Mouse (Mus musculus) heart, embryonic 13.5 days (tissue): ENCODE data around the gene Gpr176. TPM values are rescaled to one million over a fixed set of nuclear protein-coding genes. Genes with fewer than 3 reads are reported as not detected.
"Not testable (repeated sequence)": the region's sequence is repeated elsewhere in the genome, so short reads cannot be mapped to it uniquely, and the experiment has no call there.

Experiments
- ATAC-seq: fragments of 200-750 bp; cut with Nextera tagmentation; 2 replicates; pipeline ENCODE4 v1.8.0; 2017; ENCODE audit warnings: moderate TSS enrichment; ENCODE audit not compliant: insufficient number of reproducible peaks, low FRiP score, low TSS enrichment; ENCODE audit errors: extremely low read depth
- H3K27ac ChIP-seq: fragments of 300-500 bp; sonication (generic); replicated peaks from 2 replicates; pipeline ENCODE4 v1.5.1; 2015; ENCODE audit warnings: moderate library complexity, mild to moderate bottlenecking, inconsistent platforms
- H3K27me3 ChIP-seq: fragments of 300-500 bp; sonication (generic); replicated peaks from 2 replicates; pipeline ENCODE4 v1.6.1; 2015; ENCODE audit warnings: mild to moderate bottlenecking, inconsistent platforms
- H3K36me3 ChIP-seq: fragments of 300-500 bp; sonication (generic); 2 replicates; pipeline ENCODE4 v1.6.1; 2015; ENCODE audit warnings: mild to moderate bottlenecking, inconsistent platforms
- H3K4me1 ChIP-seq: fragments of 300-500 bp; sonication (generic); 2 replicates; pipeline ENCODE4 v1.6.1; 2015; ENCODE audit warnings: inconsistent platforms
- H3K4me2 ChIP-seq: fragments of 300-500 bp; sonication (generic); 2 replicates; pipeline ENCODE4 v1.6.1; 2015; ENCODE audit warnings: inconsistent platforms, mild to moderate bottlenecking, moderate library complexity
- H3K4me3 ChIP-seq: fragments of 300-500 bp; sonication (generic); 2 replicates; pipeline ENCODE4 v1.5.1; 2015; ENCODE audit warnings: moderate library complexity, mild to moderate bottlenecking, inconsistent platforms
- H3K9ac ChIP-seq: fragments of 300-500 bp; sonication (generic); 2 replicates; pipeline ENCODE4 v1.6.1; 2015; ENCODE audit warnings: inconsistent platforms, mild to moderate bottlenecking, moderate library complexity
- H3K9me3 ChIP-seq: fragments of 300-500 bp; sonication (generic); 2 replicates; pipeline ENCODE4 v1.6.1; 2016; ENCODE audit warnings: inconsistent platforms
- WGBS: fragments of 180-500 bp; shearing (Covaris S2); methylation state at CpG from one replicate; pipeline ENCODE4 v1.1.7; 2015; ENCODE audit warnings: mixed read lengths; 5-methylcytosine and 5-hydroxymethylcytosine counted together
- polyA plus RNA-seq: library from polyadenylated mRNA; unstranded; fragments of >200 nt; fragmentation: Nextera tagmentation; extraction: Ambion mirVana; gene quantifications from 2 replicates; pipeline ENCODE4 v1.2.1, GENCODE M21; 2015

Gpr176 gene
- polyA plus RNA-seq, 1 experiment from 2014 or later = 0.19 TPM

GRCm38 (mm10) chr2:118301041-118301545 lies 72.1 kb downstream of the Gpr176 start:
- 80% methylated on average over 8 of the region's 8 CpGs for WGBS
- H3K36me3 ChIP-seq = no peaks in the 10 kb centered on the region
- H3K27me3 ChIP-seq = no peaks in the 10 kb centered on the region
- H3K4me3 ChIP-seq = no peak overlapping the region
- no peak overlapping the region for H3K4me2 ChIP-seq
- no peaks in the 10 kb centered on the region for H3K9me3 ChIP-seq
- ATAC-seq = no peak
- no peak overlapping the region for H3K27ac ChIP-seq
- no peaks in the 10 kb centered on the region for H3K4me1 ChIP-seq
- no peak overlapping the region for H3K9ac ChIP-seq

DNA sequence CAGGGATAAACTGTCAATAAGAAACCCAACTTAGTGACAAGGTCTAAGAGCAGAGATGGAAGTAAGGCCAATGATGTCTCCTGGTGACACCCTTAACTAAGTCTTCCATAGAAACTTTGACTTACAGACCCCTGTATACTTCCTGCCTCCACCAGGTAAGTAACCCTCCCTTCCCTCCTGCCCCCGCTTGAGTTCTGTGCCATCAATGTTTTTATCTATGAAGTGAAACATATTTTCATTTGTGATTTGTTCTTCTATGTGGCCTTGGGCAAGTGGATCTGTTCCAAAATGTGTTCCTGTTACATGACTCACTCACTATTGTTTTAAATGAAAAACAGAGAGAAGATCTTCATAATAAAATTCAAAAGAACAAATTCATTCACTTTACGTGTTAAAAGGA lies 73.2 kb downstream of the Gpr176 start:
- H3K27ac ChIP-seq = no peak overlapping the region
- no peaks in the 10 kb centered on the region for H3K9me3 ChIP-seq
- H3K9ac ChIP-seq = no peak overlapping the region
- H3K36me3 ChIP-seq = no peaks in the 10 kb centered on the region
- no peaks in the 10 kb centered on the region for H3K27me3 ChIP-seq
- WGBS = 84% methylated on average over 2 of the region's 2 CpGs
- no peak overlapping the region for H3K4me3 ChIP-seq
- no peak for ATAC-seq
- no peak overlapping the region for H3K4me2 ChIP-seq
- H3K4me1 ChIP-seq = no peaks in the 10 kb centered on the region

- Histone ChIP-seq H3K4me1 (no peaks in the 10 kb centered on the region), H3K9me3 (no peaks in the 10 kb centered on the region), H3K36me3 (no peaks in the 10 kb centered on the region), H3K9ac (no peak overlapping the region), H3K4me3 (no peak overlapping the region), H3K27me3 (no peaks in the 10 kb centered on the region), H3K4me2 (no peak overlapping the region), H3K27ac (no peak overlapping the region)
- WGBS = 78% methylated on average over 4 of the region's 4 CpGs
- no peak for ATAC-seq
Measured at GRCm38 (mm10) chr2:118298601-118299000, 74.6 kb downstream of the Gpr176 start.

DNA sequence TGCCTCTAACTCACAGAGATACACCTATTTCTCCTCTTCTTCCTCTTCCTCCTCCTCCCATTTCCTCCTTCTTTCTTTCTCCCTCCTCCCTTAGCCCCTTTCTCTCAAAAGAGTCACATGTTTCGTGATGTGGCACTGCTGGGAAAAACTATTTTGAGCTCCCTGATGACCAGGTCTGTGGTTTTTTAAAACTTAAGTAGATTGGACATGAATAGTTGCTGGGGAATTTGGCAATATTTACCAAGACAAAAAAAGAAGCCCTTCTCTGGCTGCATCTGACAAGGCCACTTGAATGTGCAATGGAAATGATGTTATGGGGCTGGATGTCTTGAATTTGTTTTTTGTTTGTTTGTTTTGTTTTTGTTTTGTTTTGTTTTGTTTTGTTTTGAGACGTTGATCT lies 75.3 kb downstream of the Gpr176 start:
- no peaks in the 10 kb centered on the region for H3K9me3 ChIP-seq
- 66% methylated on average over 2 of the region's 2 CpGs for WGBS
- no peaks in the 10 kb centered on the region for H3K36me3 ChIP-seq
- H3K27ac ChIP-seq = no peak overlapping the region
- no peak overlapping the region for H3K4me3 ChIP-seq
- H3K9ac ChIP-seq = no peak overlapping the region
- H3K27me3 ChIP-seq = no peaks in the 10 kb centered on the region
- no peaks in the 10 kb centered on the region for H3K4me1 ChIP-seq
- H3K4me2 ChIP-seq = no peak overlapping the region
- no peak for ATAC-seq

DNA sequence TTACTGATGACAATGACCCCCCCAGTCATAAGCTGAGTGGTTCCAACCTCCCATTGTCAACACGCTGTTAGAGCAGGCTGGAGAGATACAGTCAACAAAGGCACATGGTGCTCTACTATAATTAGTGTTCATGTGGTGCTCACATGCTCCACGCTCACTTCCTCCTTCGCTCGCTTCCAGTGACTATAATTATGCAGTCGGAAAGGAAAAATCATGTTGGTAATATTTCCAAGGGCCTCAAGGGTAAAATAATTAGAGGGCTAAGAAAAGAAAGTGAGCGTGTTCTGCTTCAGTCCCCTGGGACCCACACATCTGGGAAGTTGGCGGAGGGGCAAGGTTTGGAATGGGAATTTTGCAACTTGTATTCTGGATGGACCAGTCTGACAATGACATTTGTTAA lies 77.7 kb downstream of the Gpr176 start:
- Histone ChIP-seq H3K27me3 (no peaks in the 10 kb centered on the region), H3K9ac (no peak overlapping the region), H3K4me2 (no peak overlapping the region), H3K9me3 (peaks cover 3% of the 10 kb centered on the region; the same call in 1 of the 2 replicates), H3K27ac (no peak overlapping the region), H3K4me1 (no peaks in the 10 kb centered on the region), H3K4me3 (no peak overlapping the region), H3K36me3 (no peaks in the 10 kb centered on the region)
- WGBS = 65% methylated on average over 7 of the region's 7 CpGs
- ATAC-seq = no peak

- H3K4me2 ChIP-seq = no peak overlapping the region
- no peak overlapping the region for H3K4me3 ChIP-seq
- no peaks in the 10 kb centered on the region for H3K36me3 ChIP-seq
- H3K4me1 ChIP-seq = no peaks in the 10 kb centered on the region
- H3K9ac ChIP-seq = no peak overlapping the region
- no peak overlapping the region for H3K27ac ChIP-seq
- no peaks in the 10 kb centered on the region for H3K27me3 ChIP-seq
- H3K9me3 ChIP-seq = peaks cover 8% of the 10 kb centered on the region; the same call in 1 of the 2 replicates
- 80% methylated on average over 5 of the region's 5 CpGs for WGBS
- ATAC-seq = no peak
Measured at GRCm38 (mm10) chr2:118293583-118293982, 79.6 kb downstream of the Gpr176 start.

GRCm38 (mm10) chr2:118289066-118289460 lies 84.2 kb downstream of the Gpr176 start:
- H3K27me3 ChIP-seq, ATAC-seq, H3K4me2 ChIP-seq, H3K27ac ChIP-seq, H3K36me3 ChIP-seq, H3K9me3 ChIP-seq, H3K9ac ChIP-seq, H3K4me1 ChIP-seq, H3K4me3 ChIP-seq: not testable (repeated sequence)
- 71% methylated on average over 7 of the region's 7 CpGs for WGBS

DNA sequence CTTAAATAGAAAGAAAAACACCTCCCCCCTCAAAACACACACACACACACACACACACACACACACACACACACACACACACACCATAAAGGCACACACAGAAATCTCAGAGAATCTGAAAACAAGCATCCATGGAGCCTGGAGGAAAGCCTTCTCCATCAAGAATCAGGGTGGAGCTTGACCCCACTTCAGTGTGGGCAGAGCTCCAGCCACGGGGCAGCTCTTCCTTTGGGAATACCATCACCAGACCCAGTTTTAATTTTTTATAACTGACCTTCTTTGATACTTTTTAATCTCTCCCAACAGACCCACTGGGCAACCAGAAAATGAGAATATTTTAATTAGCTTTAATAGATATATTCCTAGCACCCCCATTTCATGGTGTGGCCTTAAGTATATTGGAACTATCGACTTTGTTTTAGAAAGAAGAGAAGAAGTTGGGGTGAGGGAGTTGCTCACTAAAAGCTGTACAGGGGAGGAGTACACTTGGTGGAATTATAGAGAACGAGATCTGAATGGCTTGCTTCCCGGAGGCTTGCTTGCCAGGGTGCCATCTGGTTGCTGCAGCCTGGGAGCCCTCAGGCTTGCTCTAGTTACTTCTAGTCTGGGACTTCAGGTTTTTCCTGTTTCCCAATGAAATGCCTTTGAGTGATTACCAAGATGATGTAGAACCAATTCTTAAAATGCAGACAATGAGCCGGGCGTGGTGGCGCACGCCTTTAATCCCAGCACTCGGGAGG lies 84.7 kb downstream of the Gpr176 start:
- Histone ChIP-seq H3K27ac (no peak overlapping the region), H3K4me1 (no peaks in the 10 kb centered on the region), H3K9me3 (peaks cover 8% of the 10 kb centered on the region; the same call in 1 of the 2 replicates), H3K4me3 (no peak overlapping the region), H3K4me2 (no peak overlapping the region), H3K36me3 (no peaks in the 10 kb centered on the region), H3K27me3 (no peaks in the 10 kb centered on the region), H3K9ac (no peak overlapping the region)
- WGBS = 76% methylated on average over 9 of the region's 9 CpGs
- ATAC-seq = no peak

- WGBS = 60% methylated on average over 4 of the region's 4 CpGs
- H3K4me1 ChIP-seq = no peaks in the 10 kb centered on the region
Measured at GRCm38 (mm10) chr2:118287678-118288077, 85.5 kb downstream of the Gpr176 start.

DNA sequence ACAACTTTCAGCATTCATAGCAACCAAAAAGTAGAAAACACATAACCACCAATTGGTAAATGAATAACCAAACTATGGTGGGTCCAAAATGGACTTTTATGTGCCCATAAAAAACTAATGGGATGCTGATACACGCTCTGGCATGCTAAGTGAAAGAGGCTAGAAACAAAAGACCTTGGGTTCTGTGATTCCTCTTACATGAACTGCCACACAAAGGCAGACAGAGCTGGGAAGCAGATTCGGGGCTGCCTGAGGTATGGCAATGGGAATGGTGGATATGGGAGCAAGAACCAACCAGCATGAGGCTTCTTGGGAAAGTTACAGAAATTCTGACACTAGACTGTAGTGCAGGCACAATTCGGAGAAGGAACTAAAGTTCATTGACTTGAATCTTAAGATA lies 90.8 kb downstream of the Gpr176 start:
- H3K4me3 ChIP-seq = no peak overlapping the region
- no peaks in the 10 kb centered on the region for H3K36me3 ChIP-seq
- peaks cover 4% of the 10 kb centered on the region; the same call in 1 of the 2 replicates for H3K4me1 ChIP-seq
- WGBS = 74% methylated on average over 3 of the region's 3 CpGs
- no peaks in the 10 kb centered on the region for H3K27me3 ChIP-seq
- ATAC-seq = no peak
- no peak overlapping the region for H3K4me2 ChIP-seq
- H3K9ac ChIP-seq = no peak overlapping the region
- H3K9me3 ChIP-seq = no peaks in the 10 kb centered on the region
- no peak overlapping the region for H3K27ac ChIP-seq

More at GRCm38 (mm10) chr2:118287678-118288077, 85.5 kb downstream of the Gpr176 start:
- Histone ChIP-seq H3K4me3 (no peak overlapping the region), H3K9me3 (peaks cover 8% of the 10 kb centered on the region; the same call in 1 of the 2 replicates), H3K27me3 (no peaks in the 10 kb centered on the region), H3K9ac (no peak overlapping the region), H3K4me2 (no peak overlapping the region), H3K27ac (no peak overlapping the region), H3K36me3 (no peaks in the 10 kb centered on the region)
- ATAC-seq = no peak

DNA sequence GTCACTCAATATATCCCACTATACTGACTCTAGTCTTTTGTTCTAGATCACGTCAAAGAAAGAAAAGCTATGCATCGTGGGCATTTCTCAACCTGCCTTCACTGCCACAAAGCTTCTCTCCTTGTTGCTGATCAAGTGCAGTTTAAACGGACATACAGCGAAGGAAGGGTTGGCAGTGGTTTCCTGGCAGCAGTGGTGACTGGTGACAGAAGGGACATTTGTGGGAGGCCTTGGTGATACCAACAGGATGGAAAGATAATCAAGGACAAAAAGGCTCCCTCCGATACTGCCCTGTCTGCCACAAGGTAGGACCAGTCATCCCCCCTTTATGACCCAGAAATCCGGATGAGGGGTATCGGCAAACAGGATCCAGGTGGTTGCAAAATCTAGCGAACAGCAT lies 95.0 kb downstream of the Gpr176 start:
- ATAC-seq = no peak
- H3K36me3 ChIP-seq = no peaks in the 10 kb centered on the region
- H3K4me2 ChIP-seq = no peak overlapping the region
- H3K4me3 ChIP-seq = no peak overlapping the region
- WGBS = 81% methylated on average over 8 of the region's 8 CpGs
- no peaks in the 10 kb centered on the region for H3K27me3 ChIP-seq
- H3K9ac ChIP-seq = no peak overlapping the region
- no peak overlapping the region for H3K27ac ChIP-seq
- H3K4me1 ChIP-seq = peaks cover 4% of the 10 kb centered on the region; the same call in 1 of the 2 replicates
- no peaks in the 10 kb centered on the region for H3K9me3 ChIP-seq

- Histone ChIP-seq H3K4me2 (no peak overlapping the region), H3K27ac (no peak overlapping the region), H3K27me3 (no peaks in the 10 kb centered on the region), H3K9me3 (no peaks in the 10 kb centered on the region), H3K9ac (no peak overlapping the region), H3K36me3 (no peaks in the 10 kb centered on the region), H3K4me1 (no peaks in the 10 kb centered on the region), H3K4me3 (no peak overlapping the region)
- WGBS = 88% methylated on average over 10 of the region's 10 CpGs
- ATAC-seq = no peak
Measured at GRCm38 (mm10) chr2:118271606-118272005, 101.6 kb downstream of the Gpr176 start.
